Mouse (Mus musculus): Measurements from ENCODE around the gene Olfr262. TPM values are rescaled to one million over a fixed set of nuclear protein-coding genes. Genes with fewer than 3 reads are reported as not detected.
"Not testable (repeated sequence)": the region's sequence is repeated elsewhere in the genome, so short reads cannot be mapped to it uniquely, and the experiment has no call there.

Olfr262 gene
- not detected in 2 replicates for polyA plus RNA-seq (2015; fragmentation: Nextera tagmentation; extraction: Ambion mirVana)

DNA sequence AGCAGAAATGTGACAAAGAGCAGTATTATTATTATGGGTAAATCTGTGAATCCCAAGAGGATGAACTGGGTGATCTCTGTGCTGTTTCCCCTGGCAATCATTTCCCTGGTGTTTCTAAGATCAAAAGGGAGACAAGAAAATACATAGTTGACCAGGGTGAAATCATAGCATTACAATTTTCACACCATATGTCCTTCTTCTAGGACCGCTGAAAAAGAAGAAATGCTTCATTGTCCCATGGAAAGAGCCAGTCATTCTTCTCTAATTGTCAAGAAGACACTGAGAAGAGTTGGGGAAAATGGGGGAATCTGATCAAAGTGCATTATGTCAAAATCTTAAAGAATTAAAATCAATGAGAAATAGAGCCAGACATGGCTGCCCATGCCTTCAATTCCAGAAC is at the start of gene Olfr262:
Olfr262 (minus strand) TSS at position 101 of the 400 bp plus-strand sequence.
- H3K4me3 ChIP-seq = no peak within 1 kb of the TSS
- no peak for ATAC-seq (replicated peaks; ENCODE audit: insufficient number of reproducible peaks, insufficient read depth, low FRiP score, low read depth)
- H3K4me2 ChIP-seq = no peak within 1 kb of the TSS
- 88% methylated on average over 1 of the region's 1 CpGs for WGBS
- H3K27ac ChIP-seq = no peak within 1 kb of the TSS
- no peak within 1 kb of the TSS for H3K9ac ChIP-seq
- H3K4me1 ChIP-seq (replicated peaks) = no peaks in the 10 kb centered on the region
- no peaks in the 10 kb centered on the region for H3K27me3 ChIP-seq
- no peaks in the 10 kb centered on the region for H3K9me3 ChIP-seq (replicated peaks)
- no peaks in the 10 kb centered on the region for H3K36me3 ChIP-seq

- Histone ChIP-seq H3K4me1 (replicated peaks) (no peaks in the 10 kb centered on the region), H3K9ac (no peak within 1 kb of the TSS), H3K27me3 (no peaks in the 10 kb centered on the region), H3K4me3 (no peak within 1 kb of the TSS), H3K36me3 (no peaks in the 10 kb centered on the region), H3K27ac (no peak within 1 kb of the TSS), H3K4me2 (no peak within 1 kb of the TSS), H3K9me3 (replicated peaks) (no peaks in the 10 kb centered on the region)
- 61% methylated on average over 2 of the region's 2 CpGs for WGBS
- no peak for ATAC-seq (replicated peaks; ENCODE audit: insufficient number of reproducible peaks, insufficient read depth, low FRiP score, low read depth)
Measured at GRCm38 (mm10) chr19:12279554-12279953, 38.1 kb upstream of the Olfr262 start, which contains the start of gene Olfr1434. Olfr1434 (plus strand) TSS chr19:12279854.

DNA sequence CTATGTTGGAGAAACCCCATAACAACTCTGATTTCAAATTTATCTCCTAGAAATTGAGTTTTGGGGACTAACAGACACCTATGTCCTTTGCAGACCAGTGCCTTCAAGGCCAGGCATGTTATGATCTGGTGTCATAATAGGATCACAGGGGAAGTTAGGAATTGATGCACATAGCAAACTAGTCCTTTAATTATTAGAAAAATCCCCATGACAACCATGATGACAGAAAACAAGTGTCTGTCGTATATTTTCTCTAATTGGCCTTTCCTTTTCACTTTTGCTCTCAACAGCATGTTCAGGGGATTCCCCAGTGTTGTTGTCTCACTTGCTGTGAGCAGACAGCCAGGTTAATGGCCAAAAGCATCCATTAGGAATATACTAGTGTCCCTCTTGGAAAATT is 19.3 kb upstream of the Olfr262 start, which contains the start of gene Olfr235:
Olfr235 (plus strand) TSS at position 301 of the 400 bp plus-strand sequence.
- H3K9me3 ChIP-seq (replicated peaks) = no peaks in the 10 kb centered on the region
- no peaks in the 10 kb centered on the region for H3K27me3 ChIP-seq
- H3K9ac ChIP-seq = no peak within 1 kb of the TSS
- no peak within 1 kb of the TSS for H3K4me2 ChIP-seq
- WGBS = 53% methylated on average over 1 of the region's 1 CpGs
- no peaks in the 10 kb centered on the region for H3K4me1 ChIP-seq (replicated peaks)
- ATAC-seq (replicated peaks; ENCODE audit: insufficient number of reproducible peaks, insufficient read depth, low FRiP score, low read depth) = no peak
- H3K36me3 ChIP-seq = no peaks in the 10 kb centered on the region
- no peak within 1 kb of the TSS for H3K4me3 ChIP-seq
- no peak within 1 kb of the TSS for H3K27ac ChIP-seq

DNA sequence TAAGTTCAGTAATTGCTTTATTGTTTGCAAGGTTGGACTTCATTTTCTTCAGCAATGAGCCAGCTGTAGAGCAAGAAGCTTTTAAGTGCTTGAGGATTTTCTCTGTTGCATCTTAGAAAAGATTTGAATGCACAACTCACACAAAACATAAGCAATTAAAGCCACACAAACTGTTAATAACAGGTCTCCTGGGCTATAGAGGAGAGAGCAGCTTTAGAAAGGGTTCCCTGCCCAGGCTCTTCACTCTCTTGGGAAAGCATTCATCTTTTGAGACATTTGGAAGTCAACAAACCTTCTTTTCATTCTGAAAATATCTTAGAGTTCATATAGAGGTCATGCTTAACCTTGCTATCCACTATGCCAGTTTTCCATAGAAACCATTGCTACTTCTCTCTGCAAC is 9.0 kb downstream of the Olfr262 start, which contains the start of gene Olfr1432:
Olfr1432 (minus strand) TSS at position 101 of the 400 bp plus-strand sequence.
- not testable (repeated sequence) for H3K36me3 ChIP-seq

GRCm38 (mm10) chr19:12200334-12200733 is 41.1 kb downstream of the Olfr262 start, which contains the start of gene Olfr1431:
Olfr1431 (plus strand) TSS chr19:12200634.
- no peaks in the 10 kb centered on the region for H3K36me3 ChIP-seq
- WGBS = 64% methylated on average over 1 of the region's 1 CpGs

More for the DNA sequence above, 9.0 kb downstream of the Olfr262 start, which contains the start of gene Olfr1432:
- not testable (repeated sequence) for H3K4me3 ChIP-seq; H3K4me2 ChIP-seq; H3K9me3 ChIP-seq (replicated peaks); H3K9ac ChIP-seq; H3K4me1 ChIP-seq (replicated peaks); H3K27ac ChIP-seq; ATAC-seq (replicated peaks; ENCODE audit: insufficient number of reproducible peaks, insufficient read depth, low FRiP score, low read depth); H3K27me3 ChIP-seq

GRCm38 (mm10) chr19:12199076-12199475 is 42.4 kb downstream of the Olfr262 start:
- not testable (repeated sequence) for H3K27ac ChIP-seq; H3K4me2 ChIP-seq; ATAC-seq (replicated peaks; ENCODE audit: insufficient number of reproducible peaks, insufficient read depth, low FRiP score, low read depth); H3K27me3 ChIP-seq; H3K36me3 ChIP-seq; H3K4me1 ChIP-seq (replicated peaks); H3K9me3 ChIP-seq (replicated peaks); H3K9ac ChIP-seq; H3K4me3 ChIP-seq
- 81% methylated on average over 4 of the region's 4 CpGs for WGBS

More at GRCm38 (mm10) chr19:12200334-12200733, 41.1 kb downstream of the Olfr262 start, which contains the start of gene Olfr1431:
- ATAC-seq (replicated peaks; ENCODE audit: insufficient number of reproducible peaks, insufficient read depth, low FRiP score, low read depth) = no peak
- Histone ChIP-seq H3K9me3 (replicated peaks) (no peaks in the 10 kb centered on the region), H3K4me3 (no peak within 1 kb of the TSS), H3K27me3 (no peaks in the 10 kb centered on the region), H3K4me1 (replicated peaks) (no peaks in the 10 kb centered on the region), H3K9ac (no peak within 1 kb of the TSS), H3K4me2 (no peak within 1 kb of the TSS), H3K27ac (no peak within 1 kb of the TSS)

Other genes with a start within 250 kb of the Olfr262 start
- gene Olfr1423, start 200.3 kb downstream of the Olfr262 start, polyA plus RNA-seq (2015; fragmentation: Nextera tagmentation; extraction: Ambion mirVana) = 0.03 TPM in 1 of 2 replicates, not detected in the other
- not detected in 2 replicates for gene Olfr1424, start 179.0 kb downstream of the Olfr262 start, polyA plus RNA-seq (2015; fragmentation: Nextera tagmentation; extraction: Ambion mirVana)
- not detected in 2 replicates for gene Olfr1425, start 163.9 kb downstream of the Olfr262 start, polyA plus RNA-seq (2015; fragmentation: Nextera tagmentation; extraction: Ambion mirVana)
- gene Olfr1426, start 149.6 kb downstream of the Olfr262 start, polyA plus RNA-seq (2015; fragmentation: Nextera tagmentation; extraction: Ambion mirVana) = not detected in 2 replicates
- gene Olfr1427, start 138.3 kb downstream of the Olfr262 start, polyA plus RNA-seq (2015; fragmentation: Nextera tagmentation; extraction: Ambion mirVana) = not detected in 2 replicates
- gene Olfr1428, start 125.8 kb downstream of the Olfr262 start, polyA plus RNA-seq (2015; fragmentation: Nextera tagmentation; extraction: Ambion mirVana) = not detected in 2 replicates
- not detected in 2 replicates for gene Olfr76, start 118.5 kb downstream of the Olfr262 start, polyA plus RNA-seq (2015; fragmentation: Nextera tagmentation; extraction: Ambion mirVana)
- not detected in 2 replicates for gene Olfr1555-ps1, start 71.5 kb downstream of the Olfr262 start, polyA plus RNA-seq (2015; fragmentation: Nextera tagmentation; extraction: Ambion mirVana)
- gene Olfr1431, start 41.0 kb downstream of the Olfr262 start, polyA plus RNA-seq (2015; fragmentation: Nextera tagmentation; extraction: Ambion mirVana) = not detected in 2 replicates
- gene Olfr1432, start 9.1 kb downstream of the Olfr262 start, polyA plus RNA-seq (2015; fragmentation: Nextera tagmentation; extraction: Ambion mirVana) = not detected in 2 replicates
- gene Olfr235, start 19.4 kb upstream of the Olfr262 start, polyA plus RNA-seq (2015; fragmentation: Nextera tagmentation; extraction: Ambion mirVana) = not detected in 2 replicates
- gene Olfr1434, start 38.2 kb upstream of the Olfr262 start, polyA plus RNA-seq (2015; fragmentation: Nextera tagmentation; extraction: Ambion mirVana) = not detected in 2 replicates
- not detected in 2 replicates for gene Olfr1436, start 57.5 kb upstream of the Olfr262 start, polyA plus RNA-seq (2015; fragmentation: Nextera tagmentation; extraction: Ambion mirVana)
- not detected in 2 replicates for gene Olfr1437, start 83.4 kb upstream of the Olfr262 start, polyA plus RNA-seq (2015; fragmentation: Nextera tagmentation; extraction: Ambion mirVana)
- not detected in 2 replicates for gene Olfr1438-ps1, start 94.3 kb upstream of the Olfr262 start, polyA plus RNA-seq (2015; fragmentation: Nextera tagmentation; extraction: Ambion mirVana)
- gene Olfr1440, start 145.6 kb upstream of the Olfr262 start, polyA plus RNA-seq (2015; fragmentation: Nextera tagmentation; extraction: Ambion mirVana) = not detected in 2 replicates
- gene Olfr1441, start 175.8 kb upstream of the Olfr262 start, polyA plus RNA-seq (2015; fragmentation: Nextera tagmentation; extraction: Ambion mirVana) = not detected in 2 replicates
- gene Pfpl, start 186.2 kb upstream of the Olfr262 start, polyA plus RNA-seq (2015; fragmentation: Nextera tagmentation; extraction: Ambion mirVana) = not detected in 2 replicates
- gene Mpeg1, start 219.1 kb upstream of the Olfr262 start, polyA plus RNA-seq (2015; fragmentation: Nextera tagmentation; extraction: Ambion mirVana) = 0.54 and 0.72 TPM in 2 replicates

Data from heart, embryonic 15.5 days (tissue).